30 mouse cellular contexts compared by ENCODE assay signal in the genomic region with DNA sequence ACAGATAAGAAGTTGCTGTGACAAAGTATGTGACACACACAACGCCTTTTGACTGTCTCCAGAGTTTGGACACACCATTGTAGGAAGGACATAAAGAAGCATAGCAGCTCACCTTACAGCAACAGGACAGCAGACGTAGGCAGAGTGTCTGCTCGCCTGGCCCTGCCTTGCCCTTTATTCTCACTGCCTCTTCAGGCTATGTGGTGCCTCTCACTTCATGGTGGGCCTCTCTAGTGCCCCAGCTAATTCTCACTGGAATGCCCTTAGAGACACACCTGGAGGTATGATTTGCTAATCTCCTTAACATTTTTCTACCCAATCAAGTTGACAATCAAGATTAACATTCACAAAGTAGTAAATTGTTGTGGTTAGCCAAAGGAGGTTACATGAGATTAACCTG.
"Had no signal": no experiment of that assay in that cellular context is flagged by ENCODE, and none has a peak within 500 bp of the region (broad histone marks: within the 10 kb centered on the region; RNA-seq: fewer than 3 reads in every experiment).

No protein-coding gene starts in this region.

- H3K4me1 ChIP-seq: limb, embryonic 10.5 days; limb, embryonic 12.5 days; limb, embryonic 13.5 days; limb, embryonic 15.5 days; liver, embryonic 12.5 days; liver, embryonic 15.5 days; lung, embryonic 15.5 days; midbrain, embryonic 10.5 days; midbrain, embryonic 12.5 days; midbrain, embryonic 13.5 days; midbrain, embryonic 15.5 days; neural tube, embryonic 12.5 days had no signal

- H3K4me2 ChIP-seq: limb, embryonic 12.5 days; limb, embryonic 13.5 days; limb, embryonic 15.5 days; liver, embryonic 11.5 days; liver, embryonic 12.5 days; liver, embryonic 13.5 days; liver, embryonic 15.5 days; lung, embryonic 14.5 days; lung, embryonic 15.5 days; midbrain, embryonic 11.5 days; midbrain, embryonic 12.5 days; midbrain, embryonic 13.5 days; midbrain, embryonic 15.5 days; neural tube, embryonic 12.5 days had no signal

- H3K9ac ChIP-seq: limb, embryonic 12.5 days; limb, embryonic 13.5 days; limb, embryonic 15.5 days; liver, embryonic 12.5 days; liver, embryonic 13.5 days; liver, embryonic 14.5 days; liver, embryonic 15.5 days; liver, postnatal 0 days; lung, embryonic 14.5 days; lung, embryonic 15.5 days; midbrain, embryonic 12.5 days; midbrain, embryonic 13.5 days; midbrain, embryonic 15.5 days; neural tube, embryonic 12.5 days had no signal

- H3K27me3 ChIP-seq: limb, embryonic 12.5 days; limb, embryonic 13.5 days; limb, embryonic 15.5 days; liver, embryonic 12.5 days; liver, embryonic 13.5 days; liver, embryonic 15.5 days; lung, embryonic 15.5 days; megakaryocyte, embryonic 14.5 days; midbrain, embryonic 12.5 days; midbrain, embryonic 13.5 days; midbrain, embryonic 15.5 days; neural tube, embryonic 12.5 days had no signal

- H3K27ac ChIP-seq: limb, embryonic 10.5 days; limb, embryonic 12.5 days; limb, embryonic 13.5 days; limb, embryonic 15.5 days; liver, embryonic 12.5 days; liver, embryonic 13.5 days; liver, embryonic 14.5 days; liver, embryonic 15.5 days; lung, embryonic 15.5 days; macrophage; midbrain, embryonic 10.5 days; midbrain, embryonic 12.5 days; midbrain, embryonic 13.5 days; midbrain, embryonic 15.5 days; neural tube, embryonic 12.5 days had no signal

- H3K9me3 ChIP-seq: limb, embryonic 10.5 days; limb, embryonic 12.5 days; limb, embryonic 13.5 days; limb, embryonic 15.5 days; liver, embryonic 12.5 days; liver, embryonic 13.5 days; liver, embryonic 15.5 days; lung, embryonic 15.5 days; megakaryocyte, embryonic 14.5 days; midbrain, embryonic 10.5 days; midbrain, embryonic 12.5 days; midbrain, embryonic 13.5 days; midbrain, embryonic 15.5 days; neural tube, embryonic 12.5 days had no signal

- H3K36me3 ChIP-seq: limb, embryonic 10.5 days; limb, embryonic 12.5 days; limb, embryonic 13.5 days; limb, embryonic 15.5 days; liver, embryonic 12.5 days; liver, embryonic 13.5 days; liver, embryonic 15.5 days; lung, embryonic 15.5 days; midbrain, embryonic 10.5 days; midbrain, embryonic 12.5 days; midbrain, embryonic 13.5 days; midbrain, embryonic 15.5 days; neural tube, embryonic 12.5 days had no signal

- H3K4me3 ChIP-seq: limb, embryonic 10.5 days; limb, embryonic 12.5 days; limb, embryonic 13.5 days; limb, embryonic 15.5 days; liver, embryonic 12.5 days; liver, embryonic 13.5 days; liver, embryonic 15.5 days; lung, embryonic 15.5 days; megakaryocyte, embryonic 14.5 days; midbrain, embryonic 10.5 days; midbrain, embryonic 12.5 days; midbrain, embryonic 13.5 days; midbrain, embryonic 15.5 days; myocyte; neural tube, embryonic 12.5 days had no signal

- DNase-seq: left cerebral cortex, postnatal 4 days; liver; liver, embryonic 13.5 days; liver, postnatal 0 days; lung, adult 2 months; lung, embryonic 14.5 days; lung, postnatal 10 days; lung, postnatal 14 days; lung, postnatal 36 days; lung, postnatal 4 days; midbrain, embryonic 14.5 days had no signal

- ATAC-seq: liver, embryonic 12.5 days; liver, postnatal 0 days; midbrain, embryonic 13.5 days; midbrain, embryonic 15.5 days; midbrain, embryonic 16.5 days had no signal
